In genomic region chr17:17608416-17608988, GRCm38 (mm10) we compare ENCODE assay signal across 14 mouse cellular contexts. TPM values are rescaled to one million over a fixed set of nuclear protein-coding genes. Genes with fewer than 3 reads are reported as not detected.
DNase-seq lines count a peak whose midpoint lies in the region; ATAC-seq and TF ChIP-seq lines count a peak whose summit lies in the region.
"Had no signal": no experiment of that assay in that cellular context is flagged by ENCODE, and none has a peak within 500 bp of the region (broad histone marks: within the 10 kb centered on the region; RNA-seq: fewer than 3 reads in every experiment).

No protein-coding gene starts in this region.

- no peaks in the 10 kb centered on the region for H3K9me3 ChIP-seq in heart, postnatal 0 days (replicated peaks; ENCODE audit: control insufficient read depth, low read length)
- H3K9me3 ChIP-seq in MEL (replicated peaks; ENCODE audit: insufficient read depth, low read length): no peaks in the 10 kb centered on the region
- H3K9me3 ChIP-seq: limb, embryonic 12.5 days had no signal

- H3K36me3 ChIP-seq in heart, postnatal 0 days (replicated peaks; ENCODE audit: control insufficient read depth, insufficient read depth, low read length): no peaks in the 10 kb centered on the region
- peaks cover 2 to 22% of the 10 kb centered on the region in 2 experiments for H3K36me3 ChIP-seq in MEL (ENCODE audit: control insufficient read depth in 1 of 2, insufficient read depth in 2 of 2, low read length in 2 of 2)
- H3K36me3 ChIP-seq: limb, embryonic 12.5 days had no signal

- TF ChIP-seq CTCF in heart, postnatal 0 days (IDR thresholded peaks at IDR 0.05; ENCODE audit: low read depth): no peak
- TF ChIP-seq CTCF in MEL (IDR thresholded peaks at IDR 0.05 in 2 of 3, conservative IDR thresholded peaks at IDR 0.05 in 1 of 3; ENCODE audit: control insufficient read depth in 1 of 3, insufficient read depth in 1 of 3, low read depth in 2 of 3, low read length in 3 of 3, poor library complexity in 1 of 3, severe bottlenecking in 1 of 3): no peak

- peaks cover 27% of the 10 kb centered on the region for H3K79me2 ChIP-seq in MEL (ENCODE audit: control insufficient read depth, insufficient read depth, low read length, poor library complexity)

- TF ChIP-seq RAD21 in MEL (IDR thresholded peaks at IDR 0.05; ENCODE audit: low read depth, low read length): no peak

- TF ChIP-seq POLR2A in MEL (IDR thresholded peaks at IDR 0.05; ENCODE audit: control insufficient read depth in 1 of 2, insufficient read depth in 1 of 2, low read depth in 1 of 2, low read length in 2 of 2, poor library complexity in 1 of 2): no peak

- WGBS in heart, postnatal 0 days: 79% methylated on average over 5 of the region's 5 CpGs

- no peak overlapping the region for H3K9ac ChIP-seq in heart, postnatal 0 days (replicated peaks; ENCODE audit: low read depth, low read length)
- H3K9ac ChIP-seq in MEL (ENCODE audit: control insufficient read depth, low read depth, low read length, poor library complexity, severe bottlenecking): no peak overlapping the region
- H3K9ac ChIP-seq: limb, embryonic 12.5 days; liver, postnatal 0 days had no signal

- H3K27ac ChIP-seq in heart, postnatal 0 days (ENCODE audit: low read depth): peak overlapping the region; percentile 78; the same call in 1 of the 2 replicates
- peak overlapping the region; percentile 19; the same call in 1 of the 2 replicates for H3K27ac ChIP-seq in MEL (ENCODE audit: control insufficient read depth, low read depth, low read length)
- H3K27ac ChIP-seq: limb, embryonic 12.5 days had no signal

- no peaks in the 10 kb centered on the region for H3K27me3 ChIP-seq in heart, postnatal 0 days (ENCODE audit: control insufficient read depth, insufficient read depth, low read length)
- H3K27me3 ChIP-seq in MEL (ENCODE audit: control insufficient read depth in 1 of 2, insufficient read depth in 2 of 2, low read length in 2 of 2): no peaks in the 10 kb centered on the region
- H3K27me3 ChIP-seq: limb, embryonic 12.5 days had no signal

- peaks cover 28% of the 10 kb centered on the region for H3K4me1 ChIP-seq in heart, postnatal 0 days (ENCODE audit: control insufficient read depth, insufficient read depth)
- peaks cover 12 to 14% of the 10 kb centered on the region in 2 experiments for H3K4me1 ChIP-seq in MEL (ENCODE audit: control insufficient read depth in 1 of 2, insufficient read depth in 2 of 2, low read length in 2 of 2)

- no peak for DNase-seq in heart, postnatal 0 days (ENCODE audit: low spot score)
- DNase-seq in heart, adult 11 months: no peak
- DNase-seq in 416B (ENCODE audit: low read depth): peak; percentile 64
- peak; percentile 59 for DNase-seq in MEL (ENCODE audit: low read depth, low spot score)
- peak; percentile 57 to 71 for DNase-seq in cerebellum, postnatal 25 days
- no peak for DNase-seq in adrenal gland, postnatal 4 days (ENCODE audit: low spot score in 2 of 2)
- DNase-seq in right cerebral cortex, postnatal 4 days: no peak
- DNase-seq in embryo, embryonic 10.5 days (ENCODE audit: low spot score): no peak
- DNase-seq: adrenal gland, postnatal 36 days; gastrocnemius, postnatal 36 days; heart, postnatal 14 days; liver, postnatal 0 days; right cerebral cortex, postnatal 14 days had no signal

- no peak overlapping the region for H3K4me3 ChIP-seq in heart, postnatal 0 days (ENCODE audit: low read depth, low read length)
- H3K4me3 ChIP-seq in MEL (ENCODE audit: control insufficient read depth in 1 of 2, insufficient read depth in 1 of 2, low read depth in 2 of 2, low read length in 2 of 2): no peak overlapping the region
- H3K4me3 ChIP-seq: limb, embryonic 12.5 days had no signal

- no peak for ATAC-seq in heart, postnatal 0 days (ENCODE audit: insufficient read depth, low read depth)
- ATAC-seq: liver, postnatal 0 days had no signal

- H3K4me2 ChIP-seq in heart, postnatal 0 days (ENCODE audit: low read depth, low read length): no peak overlapping the region
- H3K4me2 ChIP-seq: limb, embryonic 12.5 days had no signal

- TF ChIP-seq EP300 in heart, postnatal 0 days (IDR thresholded peaks at IDR 0.05; ENCODE audit: low read depth): no peak
- TF ChIP-seq EP300 in MEL (IDR thresholded peaks at IDR 0.05; ENCODE audit: low read depth in 1 of 2, low read length in 2 of 2): peak; percentile 39 to 70; a peak in 3 of 4 replicates

TF ChIP-seq in MEL, 35 proteins besides CTCF, POLR2A, EP300 and RAD21:
- TF ChIP-seq USF1 (IDR thresholded peaks at IDR 0.05; ENCODE audit: low read depth, low read length) (no peak), CHD2 (IDR thresholded peaks at IDR 0.05; ENCODE audit: low read length) (no peak), RCOR1 (IDR thresholded peaks at IDR 0.05; ENCODE audit: low read depth, low read length) (no peak), MEF2A (IDR thresholded peaks at IDR 0.05; ENCODE audit: extremely low read depth, insufficient replicate concordance, low read depth, low read length, poor library complexity, severe bottlenecking) (no peak), ETS1 (IDR thresholded peaks at IDR 0.05; ENCODE audit: low read depth, low read length) (peak; percentile 45; the same call in 1 of the 2 replicates), ZNF384 (IDR thresholded peaks at IDR 0.05; ENCODE audit: low read depth, low read length) (no peak), JUND (IDR thresholded peaks at IDR 0.05; ENCODE audit: low read depth, low read length) (no peak), ZKSCAN1 (IDR thresholded peaks at IDR 0.05; ENCODE audit: low read depth, low read length) (no peak), SIN3A (IDR thresholded peaks at IDR 0.05; ENCODE audit: low read length) (0 out of 2 replicates have a peak, but pooled peaks have one; percentile 24), TAL1 (IDR thresholded peaks at IDR 0.05; ENCODE audit: low read length) (no peak), USF2 (IDR thresholded peaks at IDR 0.05; ENCODE audit: borderline replicate concordance in 1 of 2, insufficient read depth in 1 of 2, low read depth in 1 of 2, low read length in 2 of 2) (no peak), NRF1 (IDR thresholded peaks at IDR 0.05; ENCODE audit: insufficient read depth, low read depth, low read length, poor library complexity, severe bottlenecking) (no peak), POLR2AphosphoS2 (IDR thresholded peaks at IDR 0.05; ENCODE audit: low read length) (no peak), ZC3H11A (IDR thresholded peaks at IDR 0.05; ENCODE audit: low read depth, low read length) (no peak), E2F4 (IDR thresholded peaks at IDR 0.05; ENCODE audit: borderline replicate concordance, low read depth, low read length) (no peak), KAT2A (conservative IDR thresholded peaks at IDR 0.05; ENCODE audit: low read depth, low read length) (no peak), SMC3 (IDR thresholded peaks at IDR 0.05; ENCODE audit: low read depth, low read length) (no peak), MAX (IDR thresholded peaks at IDR 0.05; ENCODE audit: low read length) (no peak), TCF12 (IDR thresholded peaks at IDR 0.05; ENCODE audit: low read depth, low read length) (peak; percentile 28; the same call in 1 of the 2 replicates), GATA1 (IDR thresholded peaks at IDR 0.05; ENCODE audit: low read depth, low read length) (peak; percentile 69)

RNA-seq across cellular contexts. Expression of gene Lnpep, which starts 16.3 kb away (rescaled TPM):
- total RNA-seq in heart, postnatal 0 days (2014; rRNA removed; ENCODE audit: low replicate concordance): 53.0 and 56.2 TPM in 2 replicates
- 10.0 and 10.3 TPM in 2 replicates for polyA plus RNA-seq in heart, postnatal 0 days (2015; fragmentation: Nextera tagmentation; extraction: Ambion mirVana)
- 20.7 and 25.1 TPM in 2 replicates for total RNA-seq in MEL (2012; rRNA removed)
- polyA plus RNA-seq in MEL (2012; ENCODE audit: insufficient read depth in 1 of 2, insufficient read length in 2 of 2, low read depth in 1 of 2, low replicate concordance in 2 of 2, missing spikeins in 1 of 2): 100 to 1,000 TPM in 1 of 2 experiments, 10 to 100 TPM in 1; 10.0 to 773 TPM
- total RNA-seq in adrenal gland, postnatal 4 days (2021): 100 to 1,000 TPM; 113 to 129 TPM

Comparison
In these comparisons a context has a peak if more than half of its experiments do, and no peak if none do; other contexts are left out.
1. DNase-seq: peak in 416B (single experiment), MEL (single experiment) and cerebellum, postnatal 25 days (2 of 2); none in heart, postnatal 0 days (single experiment), heart, adult 11 months (single experiment), adrenal gland, postnatal 4 days (0 of 2), right cerebral cortex, postnatal 4 days (single experiment) and embryo, embryonic 10.5 days (single experiment).